In genomic region chr9:51096306-51096705, GRCm38 (mm10) we compare ENCODE assay signal across 40 mouse cellular contexts. TPM values are rescaled to one million over a fixed set of nuclear protein-coding genes. Genes with fewer than 3 reads are reported as not detected.
A peak's percentile ranks its signal among the peaks of the same experiment; 100 is the strongest.
DNase-seq lines count a peak whose midpoint lies in the region; ATAC-seq and TF ChIP-seq lines count a peak whose summit lies in the region.
"Had no signal": no experiment of that assay in that cellular context is flagged by ENCODE, and none has a peak within 500 bp of the region (broad histone marks: within the 10 kb centered on the region; RNA-seq: fewer than 3 reads in every experiment).

No protein-coding gene starts in this region.

- no peak for ATAC-seq in lung, embryonic 14.5 days (ENCODE audit: insufficient read depth)
- ATAC-seq in megakaryocyte-erythroid progenitor cell, adult 5-6 weeks (replicated peaks; ENCODE audit: low FRiP score, low TSS enrichment, poor library complexity, severe bottlenecking), result 0 out of 2 replicates have a peak, but pooled peaks have one; percentile 22
- ATAC-seq in kidney, embryonic 16.5 days (ENCODE audit: low FRiP score, low TSS enrichment), result no peak
- ATAC-seq in forebrain, embryonic 11.5 days (replicated peaks; ENCODE audit: low FRiP score), result no peak
- ATAC-seq: activated CD4-positive, CD25-positive, alpha-beta regulatory T cell, adult 4 months; CD4-positive, CD25-positive, alpha-beta regulatory T cell, adult 4 months; forebrain, embryonic 15.5 days; hindbrain, embryonic 16.5 days; midbrain, embryonic 15.5 days had no signal

- H3K27ac ChIP-seq in lung, embryonic 14.5 days (ENCODE audit: low read depth), result no peak overlapping the region
- H3K27ac ChIP-seq in kidney, embryonic 16.5 days (ENCODE audit: low read length), result no peak overlapping the region
- no peak overlapping the region for H3K27ac ChIP-seq in forebrain, embryonic 11.5 days (ENCODE audit: low read depth, low read length)
- H3K27ac ChIP-seq: embryonic facial prominence, embryonic 12.5 days; forebrain, embryonic 15.5 days; gastrocnemius, adult 2 months; heart, adult 2 months; kidney, embryonic 15.5 days; layer of hippocampus, adult 2 months; left cerebral cortex, adult 2 months; limb, embryonic 13.5 days; midbrain, embryonic 10.5 days; midbrain, embryonic 15.5 days; neural tube, embryonic 13.5 days had no signal

- 29% methylated on average over 2 of the region's 2 CpGs for WGBS in lung, embryonic 14.5 days
- WGBS in kidney, embryonic 16.5 days, result 47% methylated on average over 2 of the region's 2 CpGs
- 77% methylated on average over 2 of the region's 2 CpGs for WGBS in forebrain, embryonic 11.5 days

- no peak overlapping the region for H3K4me2 ChIP-seq in lung, embryonic 14.5 days
- no peak overlapping the region for H3K4me2 ChIP-seq in kidney, embryonic 16.5 days (replicated peaks; ENCODE audit: low read depth, low read length)
- no peak overlapping the region for H3K4me2 ChIP-seq in forebrain, embryonic 11.5 days (ENCODE audit: low read depth, low read length, severe bottlenecking)
- H3K4me2 ChIP-seq: embryonic facial prominence, embryonic 12.5 days; forebrain, embryonic 15.5 days; heart, embryonic 12.5 days; kidney, embryonic 15.5 days; limb, embryonic 13.5 days; liver, embryonic 11.5 days; midbrain, embryonic 15.5 days; neural tube, embryonic 13.5 days had no signal

- TF ChIP-seq CTCF in lung, embryonic 14.5 days (IDR thresholded peaks at IDR 0.05; ENCODE audit: low read depth), result no peak

- H3K36me3 ChIP-seq in lung, embryonic 14.5 days (ENCODE audit: insufficient read depth), result no peaks in the 10 kb centered on the region
- H3K36me3 ChIP-seq in kidney, embryonic 16.5 days (ENCODE audit: insufficient read depth, low read length), result no peaks in the 10 kb centered on the region
- no peaks in the 10 kb centered on the region for H3K36me3 ChIP-seq in forebrain, embryonic 11.5 days (ENCODE audit: control insufficient read depth, insufficient read depth, low read length)
- H3K36me3 ChIP-seq: embryonic facial prominence, embryonic 12.5 days; forebrain, embryonic 15.5 days; heart, embryonic 12.5 days; kidney, embryonic 15.5 days; limb, embryonic 13.5 days; midbrain, embryonic 10.5 days; midbrain, embryonic 15.5 days; neural tube, embryonic 13.5 days had no signal

- H3K27me3 ChIP-seq in lung, embryonic 14.5 days (ENCODE audit: insufficient read depth, low read length), result no peaks in the 10 kb centered on the region
- no peaks in the 10 kb centered on the region for H3K27me3 ChIP-seq in kidney, embryonic 16.5 days (ENCODE audit: insufficient read depth, low read length)
- no peaks in the 10 kb centered on the region for H3K27me3 ChIP-seq in forebrain, embryonic 11.5 days (ENCODE audit: control insufficient read depth, insufficient read depth, low read length)
- H3K27me3 ChIP-seq: forebrain, embryonic 15.5 days had no signal

- no peaks in the 10 kb centered on the region for H3K4me1 ChIP-seq in lung, embryonic 14.5 days (ENCODE audit: insufficient read depth)
- H3K4me1 ChIP-seq in kidney, embryonic 16.5 days (ENCODE audit: insufficient read depth, low read length), result no peaks in the 10 kb centered on the region; the same call in 1 of the 2 replicates
- no peaks in the 10 kb centered on the region for H3K4me1 ChIP-seq in forebrain, embryonic 11.5 days (replicated peaks; ENCODE audit: control insufficient read depth, insufficient read depth, low read length)
- H3K4me1 ChIP-seq: embryonic facial prominence, embryonic 12.5 days; forebrain, embryonic 15.5 days; heart, embryonic 12.5 days; limb, embryonic 13.5 days; midbrain, embryonic 10.5 days; midbrain, embryonic 15.5 days had no signal

- no peak overlapping the region for H3K9ac ChIP-seq in lung, embryonic 14.5 days
- no peak overlapping the region for H3K9ac ChIP-seq in kidney, embryonic 16.5 days (replicated peaks; ENCODE audit: low read length)
- no peak overlapping the region for H3K9ac ChIP-seq in forebrain, embryonic 11.5 days (ENCODE audit: low read length)
- H3K9ac ChIP-seq: embryonic facial prominence, embryonic 12.5 days; forebrain, embryonic 15.5 days; heart, embryonic 12.5 days; kidney, embryonic 15.5 days; limb, embryonic 13.5 days; midbrain, embryonic 15.5 days; neural tube, embryonic 13.5 days had no signal

- no peaks in the 10 kb centered on the region for H3K9me3 ChIP-seq in lung, embryonic 14.5 days (ENCODE audit: low read depth, low read length)
- no peaks in the 10 kb centered on the region for H3K9me3 ChIP-seq in kidney, embryonic 16.5 days (ENCODE audit: low read length)
- no peaks in the 10 kb centered on the region for H3K9me3 ChIP-seq in forebrain, embryonic 11.5 days (ENCODE audit: control insufficient read depth, low read length)
- H3K9me3 ChIP-seq: embryonic facial prominence, embryonic 12.5 days; forebrain, embryonic 15.5 days; heart, embryonic 12.5 days; kidney, embryonic 15.5 days; limb, embryonic 13.5 days; midbrain, embryonic 10.5 days; midbrain, embryonic 15.5 days; neural tube, embryonic 13.5 days had no signal

- H3K4me3 ChIP-seq in lung, embryonic 14.5 days (ENCODE audit: low read depth, low read length), result no peak overlapping the region
- no peak overlapping the region for H3K4me3 ChIP-seq in kidney, embryonic 16.5 days (ENCODE audit: low read length)
- no peak overlapping the region for H3K4me3 ChIP-seq in forebrain, embryonic 11.5 days (ENCODE audit: low read depth, low read length)
- H3K4me3 ChIP-seq: embryonic facial prominence, embryonic 12.5 days; forebrain, embryonic 15.5 days; gastrocnemius, adult 2 months; heart, adult 2 months; heart, embryonic 12.5 days; kidney, embryonic 15.5 days; layer of hippocampus, adult 2 months; left cerebral cortex, adult 2 months; limb, embryonic 13.5 days; midbrain, embryonic 10.5 days; midbrain, embryonic 15.5 days; neural tube, embryonic 13.5 days had no signal

- peak; percentile 2 for DNase-seq in lung, embryonic 14.5 days
- no peak for DNase-seq in lung, postnatal 4 days
- peak; percentile 24 for DNase-seq in NIH3T3 (ENCODE audit: low read depth)
- DNase-seq in adrenal gland, postnatal 10 days, result peak; percentile 54
- DNase-seq in forebrain, embryonic 11.5 days (ENCODE audit: low spot score), result no peak
- DNase-seq in right cerebral cortex, postnatal 36 days (ENCODE audit: low spot score in 2 of 2), result no peak
- DNase-seq: cerebellum, adult 2 months; cerebellum, postnatal 25 days; gastrocnemius, adult 2 months; heart, adult 2 months; kidney, adult 18-20 months; kidney, postnatal 36 days; retina, postnatal 1 day; right cerebral cortex, postnatal 14 days; thymus, postnatal 14 days had no signal

RNA-seq across cellular contexts. Expression of gene 4833427G06Rik, which starts 5.6 kb away (rescaled TPM):
- 0.58 TPM in 1 of 2 replicates, not detected in the other for polyA plus RNA-seq in lung, embryonic 14.5 days (2014; fragmentation: Nextera tagmentation; extraction: Ambion mirVana)
- total RNA-seq in adrenal gland, postnatal 10 days (2021), result not detected
- not detected in 2 replicates for total RNA-seq in megakaryocyte-erythroid progenitor cell, adult 5-6 weeks (2014; fragmentation: Nextera tagmentation)
- total RNA-seq in megakaryocyte-erythroid progenitor cell, adult 5-6 weeks (2017), result not detected in 2 replicates
- polyA plus RNA-seq in kidney, embryonic 16.5 days (2015; fragmentation: Nextera tagmentation; extraction: Ambion mirVana), result not detected in 2 replicates
- not detected in 2 replicates for polyA plus RNA-seq in forebrain, embryonic 11.5 days (2014; fragmentation: Nextera tagmentation; extraction: Ambion mirVana)
- total RNA-seq: gastrocnemius, adult 2 months; gastrocnemius, postnatal 4 days; heart, adult 2 months; layer of hippocampus, adult 2 months; left cerebral cortex, adult 2 months; left cerebral cortex, postnatal 36 days had no signal
- polyA plus RNA-seq: activated CD4-positive, CD25-positive, alpha-beta regulatory T cell, adult 4 months; CD4-positive, CD25-positive, alpha-beta regulatory T cell, adult 4 months; heart, embryonic 12.5 days; heart, postnatal 0 days; intestine, embryonic 14.5 days; kidney, embryonic 15.5 days; limb, embryonic 13.5 days; liver, embryonic 11.5 days; liver, embryonic 16.5 days; midbrain, embryonic 10.5 days; stomach, embryonic 16.5 days; urinary bladder, adult 2 months had no signal

RNA-seq across cellular contexts. Expression of gene Layn, which starts 19.4 kb away (rescaled TPM):
- polyA plus RNA-seq in lung, embryonic 14.5 days (2014; fragmentation: Nextera tagmentation; extraction: Ambion mirVana), result 5.4 and 7.3 TPM in 2 replicates
- total RNA-seq in adrenal gland, postnatal 10 days (2021), result 1 to 10 TPM; 6.4 to 8.2 TPM
- total RNA-seq in megakaryocyte-erythroid progenitor cell, adult 5-6 weeks (2014; fragmentation: Nextera tagmentation), result not detected in 2 replicates
- 6.1 TPM in 1 of 2 replicates, not detected in the other for total RNA-seq in megakaryocyte-erythroid progenitor cell, adult 5-6 weeks (2017)
- 7.3 and 7.6 TPM in 2 replicates for polyA plus RNA-seq in kidney, embryonic 16.5 days (2015; fragmentation: Nextera tagmentation; extraction: Ambion mirVana)
- polyA plus RNA-seq in forebrain, embryonic 11.5 days (2014; fragmentation: Nextera tagmentation; extraction: Ambion mirVana), result 1.3 and 1.7 TPM in 2 replicates
- polyA plus RNA-seq: activated CD4-positive, CD25-positive, alpha-beta regulatory T cell, adult 4 months; CD4-positive, CD25-positive, alpha-beta regulatory T cell, adult 4 months had no signal

RNA-seq across cellular contexts. Expression of gene Btg4, which starts 35.6 kb away (rescaled TPM):
- polyA plus RNA-seq in lung, embryonic 14.5 days (2014; fragmentation: Nextera tagmentation; extraction: Ambion mirVana), result not detected in 2 replicates
- total RNA-seq in adrenal gland, postnatal 10 days (2021), result not detected
- not detected in 2 replicates for total RNA-seq in megakaryocyte-erythroid progenitor cell, adult 5-6 weeks (2014; fragmentation: Nextera tagmentation)
- not detected in 2 replicates for total RNA-seq in megakaryocyte-erythroid progenitor cell, adult 5-6 weeks (2017)
- polyA plus RNA-seq in kidney, embryonic 16.5 days (2015; fragmentation: Nextera tagmentation; extraction: Ambion mirVana), result not detected in 2 replicates
- polyA plus RNA-seq in forebrain, embryonic 11.5 days (2014; fragmentation: Nextera tagmentation; extraction: Ambion mirVana), result not detected in 2 replicates
- total RNA-seq: gastrocnemius, adult 2 months; gastrocnemius, postnatal 4 days; heart, adult 2 months; layer of hippocampus, adult 2 months; layer of hippocampus, postnatal 14 days; left cerebral cortex, adult 2 months; left cerebral cortex, postnatal 36 days had no signal
- polyA plus RNA-seq: activated CD4-positive, CD25-positive, alpha-beta regulatory T cell, adult 4 months; CD4-positive, CD25-positive, alpha-beta regulatory T cell, adult 4 months; cerebellum, adult 2 months; embryonic facial prominence, embryonic 12.5 days; forebrain, embryonic 15.5 days; heart, adult 2 months; heart, embryonic 12.5 days; heart, postnatal 0 days; hindbrain, embryonic 11.5 days; hindbrain, embryonic 16.5 days; intestine, embryonic 14.5 days; kidney, embryonic 15.5 days; limb, embryonic 13.5 days; liver, embryonic 11.5 days; liver, embryonic 16.5 days; midbrain, embryonic 10.5 days; midbrain, embryonic 15.5 days; neural tube, embryonic 13.5 days; stomach, embryonic 16.5 days; urinary bladder, adult 2 months had no signal

Comparison
In these comparisons a context has a peak if more than half of its experiments do, and no peak if none do; other contexts are left out.
1. DNase-seq: peak in lung, embryonic 14.5 days (single experiment), NIH3T3 (single experiment) and adrenal gland, postnatal 10 days (single experiment); none in lung, postnatal 4 days (0 of 2), forebrain, embryonic 11.5 days (single experiment) and right cerebral cortex, postnatal 36 days (0 of 2).